Mouse (Mus musculus): ENCODE results near the gene Ssb.

DNA sequence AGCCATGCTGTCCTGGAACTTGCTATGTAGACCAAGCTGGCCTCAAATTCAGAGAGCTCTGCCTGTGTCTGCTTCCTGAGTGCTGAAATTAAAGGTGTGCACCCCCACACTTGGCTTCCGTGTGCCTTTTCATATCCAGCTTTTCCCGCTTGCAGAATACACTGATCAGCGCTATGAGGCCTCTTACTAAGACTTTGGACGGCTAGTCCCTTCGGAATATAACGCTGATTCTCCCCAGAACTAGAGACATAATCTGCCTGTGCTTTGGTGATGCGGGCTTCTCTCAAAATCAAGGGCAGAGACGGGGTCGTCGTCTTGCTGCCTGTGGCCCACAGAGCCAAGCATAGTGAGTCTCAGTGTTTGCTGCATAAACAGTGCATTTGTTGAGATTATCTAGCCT lies 35.5 kb upstream of the Ssb start:
- no peak for TF ChIP-seq CTCF (IDR thresholded peaks at IDR 0.05; ENCODE audit: low read depth, low read length)
- TF ChIP-seq GATA1 (IDR thresholded peaks at IDR 0.05; ENCODE audit: borderline replicate concordance, low read length), result no peak
- no peak for TF ChIP-seq TAL1 (conservative IDR thresholded peaks at IDR 0.05; ENCODE audit: low read depth, low read length)
